18 mouse cellular contexts compared by ENCODE assay signal in the genomic region with DNA sequence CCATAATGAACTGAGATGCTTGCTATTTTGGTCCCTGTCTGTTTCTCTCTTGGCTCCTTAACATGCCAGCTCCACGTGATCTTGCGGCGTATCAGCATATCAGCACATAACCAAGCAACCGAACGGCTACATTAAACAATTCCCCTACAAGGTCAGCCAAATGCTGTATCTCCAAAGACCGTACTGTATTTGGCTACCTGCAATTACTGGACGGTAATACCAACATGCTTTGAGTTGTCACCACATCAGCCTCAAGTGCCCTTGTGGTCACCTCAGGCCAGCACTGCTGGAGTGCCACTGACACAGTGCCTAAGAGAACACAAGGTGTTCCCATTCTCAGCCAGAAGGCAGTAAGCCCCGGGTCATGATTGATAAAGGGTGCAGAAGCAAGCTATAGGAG.
DNase-seq lines count a peak whose midpoint lies in the region; ATAC-seq lines count a peak whose summit lies in the region.
"Had no signal": no experiment of that assay in that cellular context is flagged by ENCODE, and none has a peak within 500 bp of the region (broad histone marks: within the 10 kb centered on the region; RNA-seq: fewer than 3 reads in every experiment).

No protein-coding gene starts in this region.

- intact Hi-C loops in heart, postnatal 36 days (cut with DNase I) = no loop called here

- no peak overlapping the region for H3K4me3 ChIP-seq in heart, embryonic 13.5 days
- H3K4me3 ChIP-seq: limb, embryonic 12.5 days; liver, embryonic 12.5 days; stomach, embryonic 15.5 days had no signal

- no peaks in the 10 kb centered on the region for H3K36me3 ChIP-seq in heart, embryonic 13.5 days
- H3K36me3 ChIP-seq: G1E; limb, embryonic 12.5 days; liver, embryonic 12.5 days; stomach, embryonic 15.5 days had no signal

- H3K9me3 ChIP-seq in heart, embryonic 13.5 days = no peaks in the 10 kb centered on the region
- H3K9me3 ChIP-seq: limb, embryonic 12.5 days; liver, embryonic 12.5 days; stomach, embryonic 15.5 days had no signal

- no peak overlapping the region; the same call in 1 of the 2 replicates for H3K4me2 ChIP-seq in heart, embryonic 13.5 days
- H3K4me2 ChIP-seq: limb, embryonic 12.5 days; liver, embryonic 12.5 days; lung, embryonic 14.5 days; stomach, embryonic 15.5 days had no signal

- no peak for DNase-seq in frontal cortex, postnatal 36 days (ENCODE audit: low spot score in 2 of 2)
- peak; percentile 69 to 85 for DNase-seq in heart, adult 18-20 months
- DNase-seq in heart, postnatal 36 days = peak; percentile 32 to 37
- DNase-seq in frontal cortex, postnatal 10 days (ENCODE audit: low spot score in 2 of 2) = no peak
- DNase-seq in urinary bladder, postnatal 25 days (ENCODE audit: low spot score) = no peak
- DNase-seq: cerebellum, adult 2 months; kidney, adult 11 months; lung, embryonic 14.5 days; lung, postnatal 36 days; right cerebral cortex, postnatal 14 days; thymus, adult 18-20 months had no signal

- no peaks in the 10 kb centered on the region for H3K27me3 ChIP-seq in heart, embryonic 13.5 days (replicated peaks)
- H3K27me3 ChIP-seq: limb, embryonic 12.5 days; liver, embryonic 12.5 days; stomach, embryonic 15.5 days had no signal

- peaks cover 37% of the 10 kb centered on the region for H3K4me1 ChIP-seq in heart, embryonic 13.5 days

- peak overlapping the region; percentile 84 for H3K27ac ChIP-seq in heart, embryonic 13.5 days (replicated peaks)
- H3K27ac ChIP-seq: limb, embryonic 12.5 days; liver, embryonic 12.5 days; stomach, embryonic 15.5 days had no signal

- 40% methylated on average over 8 of the region's 8 CpGs for WGBS in heart, embryonic 13.5 days

- 0 out of 2 replicates have a peak, but pooled peaks have one; percentile 41 for ATAC-seq in frontal cortex, adult (ENCODE audit: low TSS enrichment)
- peak; percentile 60; the same call in 1 of the 2 replicates for ATAC-seq in heart, embryonic 13.5 days (ENCODE audit: extremely low read depth, insufficient number of reproducible peaks, low FRiP score, low TSS enrichment)
- ATAC-seq: hindbrain, embryonic 16.5 days; liver, embryonic 12.5 days had no signal

- H3K9ac ChIP-seq in heart, embryonic 13.5 days = no peak overlapping the region
- H3K9ac ChIP-seq: limb, embryonic 12.5 days; liver, embryonic 12.5 days; lung, embryonic 14.5 days; stomach, embryonic 15.5 days had no signal

Comparison
In these comparisons a context has a peak if more than half of its experiments do, and no peak if none do; other contexts are left out.
1. DNase-seq: peak in heart, adult 18-20 months (2 of 2) and heart, postnatal 36 days (2 of 2); none in frontal cortex, postnatal 36 days (0 of 2), frontal cortex, postnatal 10 days (0 of 2) and urinary bladder, postnatal 25 days (single experiment).